ENCODE assay signal across 28 mouse cellular contexts in genomic region chr3:70401187-70401586, GRCm38 (mm10).
"Had no signal": no experiment of that assay in that cellular context is flagged by ENCODE, and none has a peak within 500 bp of the region (broad histone marks: within the 10 kb centered on the region; RNA-seq: fewer than 3 reads in every experiment).

No protein-coding gene starts in this region.

- H3K36me3 ChIP-seq: heart, embryonic 10.5 days; heart, embryonic 12.5 days; hindbrain, embryonic 10.5 days; hindbrain, embryonic 12.5 days; intestine, embryonic 15.5 days; kidney, embryonic 15.5 days; limb, embryonic 13.5 days; limb, embryonic 15.5 days; liver, embryonic 12.5 days had no signal

- H3K9me3 ChIP-seq: heart, embryonic 10.5 days; heart, embryonic 12.5 days; hindbrain, embryonic 10.5 days; hindbrain, embryonic 12.5 days; intestine, embryonic 15.5 days; kidney, embryonic 15.5 days; limb, embryonic 13.5 days; limb, embryonic 15.5 days; liver, embryonic 12.5 days had no signal

- H3K4me2 ChIP-seq: heart, embryonic 12.5 days; hindbrain, embryonic 12.5 days; hindbrain, embryonic 14.5 days; intestine, embryonic 15.5 days; kidney, embryonic 15.5 days; limb, embryonic 13.5 days; limb, embryonic 15.5 days; liver, embryonic 12.5 days had no signal

- DNase-seq: gastrocnemius, adult 2 months; gastrocnemius, postnatal 10 days; gastrocnemius, postnatal 25 days; heart, adult 18-20 months; heart, postnatal 10 days; heart, postnatal 4 days; kidney, adult 2 months; kidney, adult 9 months; kidney, postnatal 14 days; kidney, postnatal 36 days; layer of hippocampus, adult 9-11 months; layer of hippocampus, postnatal 36 days; left cerebral cortex, postnatal 4 days had no signal

- H3K9ac ChIP-seq: heart, embryonic 12.5 days; hindbrain, embryonic 12.5 days; hindbrain, embryonic 14.5 days; intestine, embryonic 15.5 days; kidney, embryonic 15.5 days; limb, embryonic 13.5 days; limb, embryonic 15.5 days; liver, embryonic 12.5 days; liver, embryonic 14.5 days had no signal

- H3K27me3 ChIP-seq: heart, embryonic 12.5 days; hindbrain, embryonic 12.5 days; intestine, embryonic 15.5 days; kidney, embryonic 15.5 days; limb, embryonic 13.5 days; limb, embryonic 15.5 days; liver, embryonic 12.5 days had no signal

- H3K4me1 ChIP-seq: heart, embryonic 10.5 days; heart, embryonic 12.5 days; hindbrain, embryonic 10.5 days; hindbrain, embryonic 12.5 days; intestine, embryonic 15.5 days; kidney, embryonic 15.5 days; limb, embryonic 13.5 days; limb, embryonic 15.5 days; liver, embryonic 12.5 days had no signal

- H3K27ac ChIP-seq: gastrocnemius, adult 2 months; heart, embryonic 10.5 days; hindbrain, embryonic 10.5 days; hindbrain, embryonic 12.5 days; hindbrain, embryonic 14.5 days; intestine, embryonic 15.5 days; kidney, embryonic 15.5 days; kidney, postnatal 0 days; limb, embryonic 13.5 days; limb, embryonic 15.5 days; liver, embryonic 12.5 days; liver, embryonic 14.5 days had no signal

- H3K4me3 ChIP-seq: gastrocnemius, adult 2 months; heart, embryonic 10.5 days; heart, embryonic 12.5 days; hindbrain, embryonic 10.5 days; hindbrain, embryonic 12.5 days; intestine, embryonic 15.5 days; kidney, embryonic 15.5 days; limb, embryonic 13.5 days; limb, embryonic 15.5 days; liver, embryonic 12.5 days had no signal

- ATAC-seq: hindbrain, embryonic 16.5 days; inflammation-experienced regulatory T-cells, adult 6 months; intestine, embryonic 15.5 days; intestine, postnatal 0 days; liver, embryonic 12.5 days had no signal
